Mouse (Mus musculus) forebrain, embryonic 13.5 days (tissue): ENCODE results near the gene Tmem262. TPM values are rescaled to one million over a fixed set of nuclear protein-coding genes. Genes with fewer than 3 reads are reported as not detected.

Source experiments
- ATAC-seq: fragments of 200-750 bp; cut with Nextera tagmentation; 2 replicates; pipeline ENCODE4 v1.8.0; 2017
- H3K27ac ChIP-seq: fragments of 300-500 bp; sonication (generic); 2 replicates; pipeline ENCODE4 v1.5.1; 2015; ENCODE audit warnings: inconsistent platforms, mild to moderate bottlenecking, moderate library complexity
- H3K27me3 ChIP-seq: fragments of 300-500 bp; sonication (generic); 2 replicates; pipeline ENCODE4 v1.6.1; 2015; ENCODE audit warnings: mild to moderate bottlenecking, inconsistent platforms
- H3K36me3 ChIP-seq: fragments of 300-500 bp; sonication (generic); 2 replicates; pipeline ENCODE4 v1.6.1; 2015; ENCODE audit warnings: mild to moderate bottlenecking, inconsistent platforms; ENCODE audit not compliant: poor library complexity, severe bottlenecking
- H3K4me1 ChIP-seq: fragments of 300-500 bp; sonication (generic); 2 replicates; pipeline ENCODE4 v1.6.1; 2015; ENCODE audit warnings: inconsistent platforms
- H3K4me2 ChIP-seq: fragments of 300-500 bp; sonication (generic); 2 replicates; pipeline ENCODE4 v1.6.1; 2015; ENCODE audit warnings: inconsistent platforms, mild to moderate bottlenecking, moderate library complexity
- H3K4me3 ChIP-seq: fragments of 300-500 bp; sonication (generic); 2 replicates; pipeline ENCODE4 v1.5.1; 2015; ENCODE audit warnings: mild to moderate bottlenecking, inconsistent platforms
- H3K9ac ChIP-seq: fragments of 300-500 bp; sonication (generic); 2 replicates; pipeline ENCODE4 v1.6.1; 2015; ENCODE audit warnings: mild to moderate bottlenecking, inconsistent platforms
- H3K9me3 ChIP-seq: fragments of 300-500 bp; sonication (generic); replicated peaks from 2 replicates; pipeline ENCODE4 v1.6.1; 2016; ENCODE audit warnings: inconsistent platforms
- WGBS: fragments of 180-500 bp; shearing (Covaris S2); methylation state at CpG from one replicate; pipeline ENCODE4 v1.1.7; 2015; 5-methylcytosine and 5-hydroxymethylcytosine counted together
- polyA plus RNA-seq: library from polyadenylated mRNA; unstranded; fragments of >200 nt; fragmentation: Nextera tagmentation; extraction: Ambion mirVana; gene quantifications from 2 replicates; pipeline ENCODE4 v1.2.1, GENCODE M21; 2015

Gene Tmem262
- polyA plus RNA-seq, 1 experiment from 2014 or later = not detected

GRCm38 (mm10) chr19:6047899-6048166, 32.0 kb upstream of the Tmem262 start:
- ATAC-seq = no peak
- H3K4me2 ChIP-seq = peak overlapping the region; percentile 99
- no peak overlapping the region for H3K27ac ChIP-seq
- peak overlapping the region; percentile 95 for H3K9ac ChIP-seq
- H3K9me3 ChIP-seq = no peaks in the 10 kb centered on the region
- no peaks in the 10 kb centered on the region for H3K27me3 ChIP-seq
- H3K36me3 ChIP-seq = peaks cover 48% of the 10 kb centered on the region
- 91% methylated on average over 8 of the region's 8 CpGs for WGBS
- peak overlapping the region; percentile 95 for H3K4me3 ChIP-seq
- H3K4me1 ChIP-seq = peaks cover 27% of the 10 kb centered on the region

GRCm38 (mm10) chr19:6048681-6049410, 31.0 kb upstream of the Tmem262 start:
- Histone ChIP-seq H3K4me3 (no peak overlapping the region; the same call in 1 of the 2 replicates), H3K4me2 (peak overlapping the region; percentile 99; the same call in 1 of the 2 replicates), H3K9ac (no peak overlapping the region), H3K27me3 (no peaks in the 10 kb centered on the region), H3K27ac (no peak overlapping the region), H3K9me3 (no peaks in the 10 kb centered on the region), H3K4me1 (peaks cover 27% of the 10 kb centered on the region), H3K36me3 (peaks cover 59% of the 10 kb centered on the region)
- 91% methylated on average over 11 of the region's 11 CpGs for WGBS
- ATAC-seq = no peak

GRCm38 (mm10) chr19:6052516-6052915, 27.3 kb upstream of the Tmem262 start:
- WGBS = 87% methylated on average over 7 of the region's 7 CpGs
- Histone ChIP-seq H3K4me2 (no peak overlapping the region), H3K9me3 (no peaks in the 10 kb centered on the region), H3K9ac (no peak overlapping the region), H3K36me3 (peaks cover 79% of the 10 kb centered on the region), H3K27me3 (no peaks in the 10 kb centered on the region), H3K4me1 (peaks cover 25% of the 10 kb centered on the region), H3K27ac (no peak overlapping the region), H3K4me3 (no peak overlapping the region)
- ATAC-seq = no peak

- H3K4me3 ChIP-seq = no peak overlapping the region
- peaks cover 21% of the 10 kb centered on the region for H3K4me1 ChIP-seq
- peaks cover 73% of the 10 kb centered on the region for H3K36me3 ChIP-seq
- 88% methylated on average over 5 of the region's 5 CpGs for WGBS
- no peak overlapping the region for H3K9ac ChIP-seq
- H3K27me3 ChIP-seq = no peaks in the 10 kb centered on the region
- no peak overlapping the region for H3K27ac ChIP-seq
- H3K4me2 ChIP-seq = no peak overlapping the region
- no peaks in the 10 kb centered on the region for H3K9me3 ChIP-seq
- no peak for ATAC-seq
Measured at GRCm38 (mm10) chr19:6054296-6054695, 25.5 kb upstream of the Tmem262 start.

- no peak for ATAC-seq
- 43% methylated on average over 4 of the region's 4 CpGs for WGBS
- peaks cover 28% of the 10 kb centered on the region for H3K4me1 ChIP-seq
- H3K9ac ChIP-seq = peak overlapping the region; percentile 95
- no peaks in the 10 kb centered on the region for H3K9me3 ChIP-seq
- peak overlapping the region; percentile 87 for H3K4me3 ChIP-seq
- H3K27me3 ChIP-seq = no peaks in the 10 kb centered on the region
- no peak overlapping the region for H3K27ac ChIP-seq
- H3K36me3 ChIP-seq = peaks cover 60% of the 10 kb centered on the region
- H3K4me2 ChIP-seq = peak overlapping the region; percentile 81
Measured at GRCm38 (mm10) chr19:6056696-6057095, 23.1 kb upstream of the Tmem262 start.

- under 1% methylated on average over 61 of the region's 63 CpGs for WGBS
- peaks cover 52% of the 10 kb centered on the region for H3K36me3 ChIP-seq
- no peaks in the 10 kb centered on the region for H3K9me3 ChIP-seq
Measured at GRCm38 (mm10) chr19:6057313-6058096, 22.3 kb upstream of the Tmem262 start, which contains the start of the genes Mrpl49 and Fau. Mrpl49 (minus strand) TSS chr19:6057785. Fau (plus strand) TSS chr19:6057844.

GRCm38 (mm10) chr19:6058513-6058912, 21.3 kb upstream of the Tmem262 start:
- H3K4me3 ChIP-seq = peak overlapping the region; percentile 87
- peak overlapping the region; percentile 95 for H3K9ac ChIP-seq
- no peaks in the 10 kb centered on the region for H3K27me3 ChIP-seq
- H3K4me1 ChIP-seq = peaks cover 47% of the 10 kb centered on the region
- peaks cover 42% of the 10 kb centered on the region for H3K36me3 ChIP-seq
- H3K4me2 ChIP-seq = peak overlapping the region; percentile 86
- H3K27ac ChIP-seq = no peak overlapping the region
- H3K9me3 ChIP-seq = no peaks in the 10 kb centered on the region
- 44% methylated on average over 5 of the region's 5 CpGs for WGBS
- no peak for ATAC-seq

More at GRCm38 (mm10) chr19:6057313-6058096, 22.3 kb upstream of the Tmem262 start, which contains the start of the genes Mrpl49 and Fau:
- Histone ChIP-seq H3K27ac (peak within 1 kb of the TSS; percentile 70), H3K4me3 (peak within 1 kb of the TSS; percentile 87), H3K27me3 (no peaks in the 10 kb centered on the region), H3K4me2 (peak within 1 kb of the TSS; percentile 86), H3K9ac (peak within 1 kb of the TSS; percentile 95), H3K4me1 (peaks cover 37% of the 10 kb centered on the region)
- peak; percentile 88 for ATAC-seq

GRCm38 (mm10) chr19:6058966-6059365, 20.9 kb upstream of the Tmem262 start:
- no peak overlapping the region for H3K27ac ChIP-seq
- peaks cover 47% of the 10 kb centered on the region for H3K4me1 ChIP-seq
- no peaks in the 10 kb centered on the region for H3K27me3 ChIP-seq
- H3K9ac ChIP-seq = peak overlapping the region; percentile 95
- ATAC-seq = no peak
- peak overlapping the region; percentile 86 for H3K4me2 ChIP-seq
- peaks cover 37% of the 10 kb centered on the region for H3K36me3 ChIP-seq
- WGBS = 91% methylated on average over 5 of the region's 5 CpGs
- no peaks in the 10 kb centered on the region for H3K9me3 ChIP-seq
- H3K4me3 ChIP-seq = peak overlapping the region; percentile 87

GRCm38 (mm10) chr19:6061021-6061533, 18.8 kb upstream of the Tmem262 start, which contains the start of gene Znhit2:
Znhit2 (plus strand) TSS chr19:6061192.
- WGBS = 1% methylated on average over 58 of the region's 58 CpGs
- Histone ChIP-seq H3K9me3 (no peaks in the 10 kb centered on the region), H3K4me3 (peak within 1 kb of the TSS; percentile 89), H3K36me3 (peaks cover 18% of the 10 kb centered on the region), H3K27me3 (no peaks in the 10 kb centered on the region), H3K27ac (peak within 1 kb of the TSS; percentile 97), H3K4me1 (peaks cover 51% of the 10 kb centered on the region), H3K4me2 (peak within 1 kb of the TSS; percentile 100), H3K9ac (peak within 1 kb of the TSS; percentile 99)
- ATAC-seq = peak; percentile 63

- 1% methylated on average over 43 of the region's 44 CpGs for WGBS
- Histone ChIP-seq H3K4me2 (peak overlapping the region; percentile 100), H3K36me3 (peaks cover 18% of the 10 kb centered on the region), H3K27me3 (no peaks in the 10 kb centered on the region), H3K9ac (peak overlapping the region; percentile 99), H3K4me3 (peak overlapping the region; percentile 89), H3K27ac (peak overlapping the region; percentile 97), H3K9me3 (no peaks in the 10 kb centered on the region), H3K4me1 (peaks cover 51% of the 10 kb centered on the region)
- ATAC-seq = no peak
Measured at GRCm38 (mm10) chr19:6061641-6062302, 18.1 kb upstream of the Tmem262 start.

- H3K4me1 ChIP-seq = peaks cover 54% of the 10 kb centered on the region
Measured at GRCm38 (mm10) chr19:6062418-6062817, 17.4 kb upstream of the Tmem262 start.

More at GRCm38 (mm10) chr19:6062418-6062817, 17.4 kb upstream of the Tmem262 start:
- whole genome bisulfite sequencing = 72% methylated on average over 5 of the region's 5 CpGs
- peak overlapping the region; percentile 100 for H3K4me2 ChIP-seq
- H3K27me3 ChIP-seq = no peaks in the 10 kb centered on the region
- peak overlapping the region; percentile 99 for H3K9ac ChIP-seq
- ATAC-seq = no peak
- H3K36me3 ChIP-seq = peaks cover 18% of the 10 kb centered on the region
- H3K4me3 ChIP-seq = peak overlapping the region; percentile 89
- H3K9me3 ChIP-seq = no peaks in the 10 kb centered on the region
- H3K27ac ChIP-seq = no peak overlapping the region
